Mouse (Mus musculus): ENCODE results near the gene Tox2. TPM values are rescaled to one million over a fixed set of nuclear protein-coding genes. Genes with fewer than 3 reads are reported as not detected.
A peak's percentile ranks its signal among the peaks of the same experiment; 100 is the strongest.

Gene Tox2
- polyA plus RNA-seq, 1 experiment from 2014 or later: 1.9 TPM

DNA sequence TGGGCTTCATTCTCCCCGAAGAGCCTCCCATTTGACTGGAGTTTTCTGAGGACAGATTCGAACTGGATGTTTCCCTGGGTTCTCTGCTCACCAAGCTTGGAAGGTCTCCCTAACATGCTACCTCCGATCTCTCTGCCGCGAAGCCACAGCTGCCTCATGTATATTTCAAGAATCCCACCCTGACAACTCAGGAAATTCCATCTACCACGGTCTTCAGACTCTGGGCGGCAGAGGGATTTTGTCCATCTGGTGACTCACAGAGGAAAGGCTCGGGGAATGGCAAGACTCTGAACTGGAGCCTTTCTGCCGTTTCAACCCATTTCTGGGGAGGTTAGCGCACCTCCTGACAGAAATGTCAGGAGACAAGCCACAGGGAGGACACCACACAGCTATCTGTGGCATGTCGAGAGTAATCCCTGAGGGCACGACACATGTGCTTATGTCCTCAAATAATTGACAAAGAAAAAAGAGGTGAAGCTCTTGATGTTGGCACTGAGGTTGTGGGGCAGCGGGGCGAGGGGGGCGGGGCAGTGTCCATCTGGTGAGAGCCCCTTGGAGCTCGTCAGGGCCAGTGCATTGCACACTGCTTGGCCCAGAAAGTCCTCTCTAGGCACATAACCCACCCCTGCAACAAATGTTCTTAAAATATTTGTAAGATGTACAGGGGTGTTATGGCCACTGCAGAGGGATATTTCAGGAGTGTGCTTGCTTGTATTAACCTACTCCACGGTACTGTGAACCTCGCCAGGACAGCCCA, 162.0 kb downstream of the Tox2 start:
- peaks cover 59% of the 10 kb centered on the region for H3K4me1 ChIP-seq (ENCODE audit: control insufficient read depth, insufficient read depth, low read length)
- H3K9ac ChIP-seq (ENCODE audit: low read depth, low read length): peak overlapping the region; percentile 56
- peak overlapping the region; percentile 27; the same call in 1 of the 2 replicates for H3K4me2 ChIP-seq
- H3K27ac ChIP-seq (ENCODE audit: low read depth, low read length): peak overlapping the region; percentile 94
- no peak for ATAC-seq (replicated peaks; ENCODE audit: insufficient number of reproducible peaks, low FRiP score, low TSS enrichment)
- no peaks in the 10 kb centered on the region for H3K9me3 ChIP-seq (replicated peaks; ENCODE audit: control insufficient read depth, low read length)
- no peaks in the 10 kb centered on the region for H3K27me3 ChIP-seq (ENCODE audit: control insufficient read depth, insufficient read depth, low read length)
- 41% methylated on average over 18 of the region's 18 CpGs for WGBS (ENCODE audit: insufficient replicate concordance)
- H3K4me3 ChIP-seq (ENCODE audit: low read depth, low read length): no peak overlapping the region
- H3K36me3 ChIP-seq (ENCODE audit: control insufficient read depth, insufficient read depth, low read length): peaks cover 2% of the 10 kb centered on the region; the same call in 1 of the 2 replicates

DNA sequence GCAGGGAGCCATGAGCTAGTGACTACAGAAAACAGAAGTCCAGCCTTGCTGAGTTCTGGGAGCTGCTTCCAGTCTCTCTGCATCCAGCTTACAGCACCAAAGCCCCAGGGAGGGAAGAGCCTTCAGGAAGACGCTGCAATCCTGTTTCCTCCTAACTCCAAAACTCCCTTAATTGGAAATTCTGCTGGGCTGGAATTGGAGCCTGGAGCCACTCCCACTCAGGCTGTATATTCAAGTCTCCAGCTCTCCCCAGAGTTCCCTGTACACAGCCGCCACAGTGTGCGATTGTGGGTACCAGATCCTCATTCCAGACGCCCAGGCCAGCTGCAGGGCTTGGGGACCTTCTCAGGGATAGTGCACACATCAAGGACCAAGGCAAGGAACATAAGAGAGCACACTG, 167.2 kb downstream of the Tox2 start:
- WGBS (ENCODE audit: insufficient replicate concordance): 49% methylated on average over 4 of the region's 4 CpGs
- no peak overlapping the region for H3K9ac ChIP-seq (ENCODE audit: low read depth, low read length)

DNA sequence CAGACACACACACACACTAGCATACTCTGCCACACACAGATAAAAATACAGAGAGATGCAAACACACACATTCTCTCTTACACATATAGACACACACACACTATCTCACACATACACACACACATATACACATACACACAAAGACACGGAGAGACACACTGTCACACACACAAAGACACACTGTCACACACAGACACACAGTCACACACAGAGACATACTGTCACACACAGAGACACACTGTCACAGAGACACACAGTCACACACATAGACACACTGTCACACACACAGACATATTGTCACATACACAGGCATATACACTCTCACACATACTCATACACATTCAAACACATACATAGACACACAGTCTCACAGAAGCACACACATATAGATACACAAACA, 169.7 kb downstream of the Tox2 start:
- H3K4me2 ChIP-seq: no peak overlapping the region
- 63% methylated on average over 1 of the region's 1 CpGs for WGBS (ENCODE audit: insufficient replicate concordance)
- peaks cover 48% of the 10 kb centered on the region for H3K4me1 ChIP-seq (ENCODE audit: control insufficient read depth, insufficient read depth, low read length)
- H3K36me3 ChIP-seq (ENCODE audit: control insufficient read depth, insufficient read depth, low read length): peaks cover 4% of the 10 kb centered on the region; the same call in 1 of the 2 replicates
- no peaks in the 10 kb centered on the region for H3K9me3 ChIP-seq (replicated peaks; ENCODE audit: control insufficient read depth, low read length)
- H3K4me3 ChIP-seq (ENCODE audit: low read depth, low read length): no peak overlapping the region
- H3K27ac ChIP-seq (ENCODE audit: low read depth, low read length): no peak overlapping the region
- no peak for ATAC-seq (replicated peaks; ENCODE audit: insufficient number of reproducible peaks, low FRiP score, low TSS enrichment)
- peaks cover 23% of the 10 kb centered on the region for H3K27me3 ChIP-seq (ENCODE audit: control insufficient read depth, insufficient read depth, low read length)
- no peak overlapping the region for H3K9ac ChIP-seq (ENCODE audit: low read depth, low read length)

More for the DNA sequence above, 167.2 kb downstream of the Tox2 start:
- peaks cover 6% of the 10 kb centered on the region; the same call in 1 of the 2 replicates for H3K27me3 ChIP-seq (ENCODE audit: control insufficient read depth, insufficient read depth, low read length)
- H3K4me2 ChIP-seq: no peak overlapping the region
- H3K4me3 ChIP-seq (ENCODE audit: low read depth, low read length): no peak overlapping the region
- ATAC-seq (replicated peaks; ENCODE audit: insufficient number of reproducible peaks, low FRiP score, low TSS enrichment): no peak
- H3K4me1 ChIP-seq (ENCODE audit: control insufficient read depth, insufficient read depth, low read length): peaks cover 29% of the 10 kb centered on the region
- H3K9me3 ChIP-seq (replicated peaks; ENCODE audit: control insufficient read depth, low read length): no peaks in the 10 kb centered on the region
- no peak overlapping the region for H3K27ac ChIP-seq (ENCODE audit: low read depth, low read length)
- peaks cover 2% of the 10 kb centered on the region; the same call in 1 of the 2 replicates for H3K36me3 ChIP-seq (ENCODE audit: control insufficient read depth, insufficient read depth, low read length)

Other genes starting within 250 kb of the Tox2 start
- gene Sgk2, start 215.8 kb upstream of the Tox2 start, polyA plus RNA-seq (2014; fragmentation: Nextera tagmentation; extraction: Ambion mirVana): not detected in 2 replicates
- 39.8 and 44.1 TPM in 2 replicates for gene Ift52, start 185.8 kb upstream of the Tox2 start, polyA plus RNA-seq (2014; fragmentation: Nextera tagmentation; extraction: Ambion mirVana)
- gene Mybl2, start 148.4 kb upstream of the Tox2 start, polyA plus RNA-seq (2014; fragmentation: Nextera tagmentation; extraction: Ambion mirVana): 17.6 and 18.3 TPM in 2 replicates
- not detected in 2 replicates for gene Gtsf1l, start 115.3 kb upstream of the Tox2 start, polyA plus RNA-seq (2014; fragmentation: Nextera tagmentation; extraction: Ambion mirVana)
- gene Jph2, start 194.9 kb downstream of the Tox2 start, polyA plus RNA-seq (2014; fragmentation: Nextera tagmentation; extraction: Ambion mirVana): 19.5 and 22.7 TPM in 2 replicates
- gene Oser1, start 221.6 kb downstream of the Tox2 start, polyA plus RNA-seq (2014; fragmentation: Nextera tagmentation; extraction: Ambion mirVana): 60.8 and 64.1 TPM in 2 replicates
- 0.31 and 0.64 TPM in 2 replicates for gene Gdap1l1, start 235.4 kb downstream of the Tox2 start, polyA plus RNA-seq (2014; fragmentation: Nextera tagmentation; extraction: Ambion mirVana)

Measured in heart, embryonic 11.5 days (tissue).